Mouse (Mus musculus) stomach, postnatal 0 days (tissue): ENCODE measurements at regions not wholly inside any gene's neighbourhood (a gene's known extent, or its start where the extent isn't known, plus 50 kb on each side); places are given as distances from the start of the nearest gene placed in this dataset.

Source experiments
- CTCF ChIP-seq: IDR thresholded peaks from 2 replicates; pipeline ENCODE4 v1.5.1; 2016; ENCODE audit warnings: antibody characterized with exemption, low read depth, mild to moderate bottlenecking, moderate library complexity
- EP300 ChIP-seq: optimal IDR thresholded peaks from 2 replicates; pipeline ENCODE3; 2016; ENCODE audit warnings: antibody characterized with exemption

DNA sequence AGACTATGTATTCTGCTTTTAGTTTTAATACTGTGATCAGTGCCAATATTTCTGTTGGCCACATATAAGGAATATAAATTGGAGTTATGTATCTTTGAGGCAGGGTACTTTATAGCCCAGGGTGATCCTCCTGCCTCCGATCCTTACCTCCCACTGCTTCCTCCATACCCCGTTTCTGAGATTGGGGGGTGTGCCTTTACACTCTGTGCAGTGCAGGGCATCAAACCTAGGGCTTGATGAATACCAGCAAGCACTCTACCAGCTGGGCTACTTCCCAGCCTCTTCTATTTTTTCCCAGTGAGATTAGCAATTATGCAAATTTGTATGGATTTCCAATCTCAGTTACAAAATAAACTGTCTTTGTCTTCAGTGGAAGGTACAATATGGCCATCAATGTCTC, 97.3 kb upstream of the Tsc22d2 start:
- TF ChIP-seq CTCF (no peak), EP300 (no peak)
